Mouse (Mus musculus) ES-CJ7 (cell line): Measurements from ENCODE around the gene Slc7a12.

ENCODE experiments used
- DNase-seq: peaks from one replicate; pipeline ENCODE4 v3.0.0; 2011; ENCODE audit warnings: low read depth, low spot score

Slc7a12 gene

GRCm38 (mm10) chr3:14480397-14480796 is at the start of gene Slc7a12:
TSS of gene Slc7a12 (plus strand) at chr3:14480697.
- no peak for DNase-seq

- no peak for DNase-seq
Measured at GRCm38 (mm10) chr3:14432381-14432780, 48.1 kb upstream of the Slc7a12 start.

- peak; percentile 83 for DNase-seq
Measured at GRCm38 (mm10) chr3:14446015-14446414, 34.5 kb upstream of the Slc7a12 start.

- DNase-seq = peak; percentile 89
Measured at GRCm38 (mm10) chr3:14446691-14447090, 33.8 kb upstream of the Slc7a12 start.
